Mouse (Mus musculus) erythroblast, embryonic 14.5 days (primary cell): ENCODE measurements around the gene Arhgef6. TPM values are rescaled to one million over a fixed set of nuclear protein-coding genes. Genes with fewer than 3 reads are reported as not detected.

Source experiments
- H3K27me3 ChIP-seq: 2 replicates; pipeline ENCODE4 v1.6.1; 2012; ENCODE audit warnings: inconsistent platforms; ENCODE audit not compliant: control insufficient read depth
- H3K36me3 ChIP-seq: 2 replicates; pipeline ENCODE4 v1.6.1; 2012; ENCODE audit warnings: mild to moderate bottlenecking, inconsistent platforms; ENCODE audit not compliant: control insufficient read depth
- H3K4me1 ChIP-seq: 2 replicates; pipeline ENCODE4 v1.6.1; 2012; ENCODE audit warnings: inconsistent platforms; ENCODE audit not compliant: control insufficient read depth
- H3K4me3 ChIP-seq: replicated peaks from 2 replicates; pipeline ENCODE3; 2012; ENCODE audit warnings: moderate library complexity, mild to moderate bottlenecking, inconsistent platforms
- H3K9me3 ChIP-seq: 2 replicates; pipeline ENCODE4 v1.6.1; 2012; ENCODE audit warnings: low read length, inconsistent platforms, mixed read lengths; ENCODE audit not compliant: control insufficient read depth
- GATA1 ChIP-seq: IDR thresholded peaks from 2 replicates; pipeline ENCODE4 v1.6.1; 2012; ENCODE audit warnings: low read length, inconsistent platforms, mixed read lengths
- TAL1 ChIP-seq: IDR thresholded peaks from 3 replicates; pipeline ENCODE4 v1.6.1; 2012; ENCODE audit warnings: low read length, inconsistent platforms, mixed read lengths
- polyA plus RNA-seq: library from polyadenylated mRNA; stranded (reverse); fragments of >175 nt; gene quantifications from 2 replicates; pipeline ENCODE4 v1.2.3, GENCODE M21; 2012

The Arhgef6 gene
- polyA plus RNA-seq, 1 experiment: 0.03 TPM

DNA sequence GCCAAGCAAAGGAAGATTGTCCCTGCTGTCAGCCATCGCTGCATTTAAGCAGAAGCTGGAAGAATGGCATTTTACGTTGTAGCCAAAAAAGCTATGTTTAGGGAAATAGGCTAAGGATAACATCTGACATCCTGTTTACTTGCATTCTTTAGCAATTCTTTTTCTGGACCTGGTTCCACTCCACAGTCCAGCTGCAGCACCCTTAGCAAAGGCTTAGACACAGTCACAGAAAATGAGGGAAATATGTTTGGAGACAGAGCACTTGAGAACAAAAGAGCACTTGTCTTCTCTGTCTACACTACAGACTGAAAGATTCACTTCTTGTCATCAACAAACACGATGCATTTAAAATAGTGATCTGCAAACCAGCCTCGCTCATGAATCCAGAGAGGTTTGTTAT, 691 bp upstream of the Arhgef6 start:
- Histone ChIP-seq H3K36me3 (no peaks in the 10 kb centered on the region), H3K4me1 (peaks cover 1% of the 10 kb centered on the region; the same call in 1 of the 2 replicates), H3K27me3 (peaks cover 2% of the 10 kb centered on the region; the same call in 1 of the 2 replicates), H3K4me3 (no peak overlapping the region), H3K9me3 (no peaks in the 10 kb centered on the region)
- TF ChIP-seq TAL1 (no peak), GATA1 (no peak)

DNA sequence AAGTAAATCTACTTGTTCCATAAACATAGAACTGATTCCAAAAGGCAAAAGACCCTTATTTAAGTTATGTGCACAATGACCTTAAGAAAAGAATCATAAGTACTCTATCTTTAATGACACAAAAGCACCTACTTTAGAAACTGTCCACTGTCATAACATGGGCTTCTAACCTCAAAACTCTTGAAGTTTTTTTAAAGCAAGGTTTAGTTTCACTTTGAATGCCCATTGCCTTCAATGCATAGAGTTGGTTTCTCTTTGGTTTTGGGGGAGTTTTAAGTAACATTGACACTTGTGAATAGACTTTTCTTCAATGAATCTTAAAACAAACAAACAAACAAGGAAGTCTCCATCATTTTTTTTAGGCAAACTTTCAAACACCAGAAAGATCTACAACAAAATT, 947 bp downstream of the Arhgef6 start:
- peaks cover 2% of the 10 kb centered on the region; the same call in 1 of the 2 replicates for H3K27me3 ChIP-seq
- no peaks in the 10 kb centered on the region for H3K36me3 ChIP-seq
- peaks cover 1% of the 10 kb centered on the region; the same call in 1 of the 2 replicates for H3K4me1 ChIP-seq
- TF ChIP-seq TAL1 (no peak), GATA1 (no peak)
- no peak overlapping the region for H3K4me3 ChIP-seq
- H3K9me3 ChIP-seq: no peaks in the 10 kb centered on the region

DNA sequence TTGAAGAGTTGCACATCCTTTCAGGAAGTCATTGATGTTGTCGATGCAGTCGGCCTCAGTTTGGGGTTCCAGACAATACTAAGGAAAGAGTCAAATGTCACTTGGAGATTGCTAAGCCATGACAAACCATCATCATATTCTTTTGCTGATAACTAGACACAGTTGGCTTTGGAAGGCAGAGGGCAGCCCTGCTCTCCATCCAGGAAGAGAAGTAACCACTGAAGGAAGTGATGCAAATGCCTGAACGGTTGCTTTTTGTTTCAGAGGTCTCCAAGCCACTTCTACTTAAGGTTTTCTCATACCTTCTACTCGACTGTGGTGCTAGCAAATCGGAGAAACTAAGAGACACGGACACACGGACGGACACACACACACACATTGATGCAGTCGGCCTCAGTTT, 1.6 kb downstream of the Arhgef6 start:
- H3K4me1 ChIP-seq: peaks cover 1% of the 10 kb centered on the region; the same call in 1 of the 2 replicates
- H3K9me3 ChIP-seq: no peaks in the 10 kb centered on the region
- H3K27me3 ChIP-seq: peaks cover 2% of the 10 kb centered on the region; the same call in 1 of the 2 replicates
- H3K4me3 ChIP-seq: no peak overlapping the region
- H3K36me3 ChIP-seq: no peaks in the 10 kb centered on the region
- no peak for TF ChIP-seq TAL1
- TF ChIP-seq GATA1: no peak

DNA sequence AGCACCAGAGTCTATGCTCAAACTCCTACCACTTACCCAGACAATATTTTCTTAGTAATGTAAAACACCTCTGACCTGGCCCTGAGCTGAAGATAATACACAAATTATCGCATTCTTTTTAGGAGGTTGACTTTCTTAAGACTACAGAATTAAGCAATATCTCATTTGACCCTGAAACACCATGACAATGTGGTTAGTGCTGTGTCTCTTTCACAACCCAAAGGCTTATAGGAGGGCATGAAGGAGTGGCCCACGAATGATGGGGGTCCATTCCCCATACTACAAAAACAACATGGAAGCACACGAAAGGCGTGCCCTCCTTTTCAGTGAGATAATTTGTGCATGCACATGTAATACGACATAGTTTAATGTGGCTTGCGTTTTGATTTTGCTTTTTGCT, 3.2 kb downstream of the Arhgef6 start:
- no peaks in the 10 kb centered on the region for H3K36me3 ChIP-seq
- peaks cover 2% of the 10 kb centered on the region; the same call in 1 of the 2 replicates for H3K27me3 ChIP-seq
- TF ChIP-seq GATA1 (no peak), TAL1 (no peak)
- H3K4me1 ChIP-seq: peaks cover 1% of the 10 kb centered on the region; the same call in 1 of the 2 replicates
- H3K4me3 ChIP-seq: no peak overlapping the region
- H3K9me3 ChIP-seq: no peaks in the 10 kb centered on the region

DNA sequence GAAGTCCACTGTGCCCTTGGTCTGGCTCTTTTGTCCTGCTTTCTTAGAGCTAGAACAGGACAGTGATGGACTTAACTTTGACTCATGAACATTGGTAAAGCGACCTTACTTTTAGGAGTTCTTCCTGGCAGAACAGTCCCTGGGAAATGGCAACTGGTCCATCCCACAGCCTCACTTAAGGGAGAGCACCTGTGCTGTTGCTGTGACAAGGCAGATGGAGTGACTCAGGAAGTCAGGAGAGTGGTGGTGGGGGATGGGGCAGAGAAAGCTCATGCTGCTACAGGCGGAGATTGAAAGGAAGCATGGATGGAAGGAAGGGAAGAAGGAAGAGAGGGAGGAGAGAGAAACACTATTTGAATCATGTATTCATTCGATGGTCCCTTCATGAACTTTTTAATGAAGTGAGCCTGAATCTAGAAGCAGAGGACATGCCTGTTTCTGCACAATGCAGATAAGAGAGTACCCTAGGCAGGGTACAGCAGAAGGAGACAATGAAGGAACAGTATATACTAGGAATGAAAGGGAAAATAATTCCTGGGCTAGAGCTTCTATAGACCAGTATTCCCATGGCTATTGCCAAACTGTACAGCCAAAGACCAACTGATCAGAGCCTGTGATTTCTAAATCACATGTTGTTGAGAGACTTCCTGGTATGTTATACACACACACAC, 10.7 kb downstream of the Arhgef6 start:
- Histone ChIP-seq H3K36me3 (no peaks in the 10 kb centered on the region), H3K9me3 (no peaks in the 10 kb centered on the region; the same call in 1 of the 2 replicates), H3K27me3 (peaks cover 29% of the 10 kb centered on the region), H3K4me3 (no peak overlapping the region), H3K4me1 (peaks cover 17% of the 10 kb centered on the region)
- TF ChIP-seq TAL1: no peak
- TF ChIP-seq GATA1: no peak

DNA sequence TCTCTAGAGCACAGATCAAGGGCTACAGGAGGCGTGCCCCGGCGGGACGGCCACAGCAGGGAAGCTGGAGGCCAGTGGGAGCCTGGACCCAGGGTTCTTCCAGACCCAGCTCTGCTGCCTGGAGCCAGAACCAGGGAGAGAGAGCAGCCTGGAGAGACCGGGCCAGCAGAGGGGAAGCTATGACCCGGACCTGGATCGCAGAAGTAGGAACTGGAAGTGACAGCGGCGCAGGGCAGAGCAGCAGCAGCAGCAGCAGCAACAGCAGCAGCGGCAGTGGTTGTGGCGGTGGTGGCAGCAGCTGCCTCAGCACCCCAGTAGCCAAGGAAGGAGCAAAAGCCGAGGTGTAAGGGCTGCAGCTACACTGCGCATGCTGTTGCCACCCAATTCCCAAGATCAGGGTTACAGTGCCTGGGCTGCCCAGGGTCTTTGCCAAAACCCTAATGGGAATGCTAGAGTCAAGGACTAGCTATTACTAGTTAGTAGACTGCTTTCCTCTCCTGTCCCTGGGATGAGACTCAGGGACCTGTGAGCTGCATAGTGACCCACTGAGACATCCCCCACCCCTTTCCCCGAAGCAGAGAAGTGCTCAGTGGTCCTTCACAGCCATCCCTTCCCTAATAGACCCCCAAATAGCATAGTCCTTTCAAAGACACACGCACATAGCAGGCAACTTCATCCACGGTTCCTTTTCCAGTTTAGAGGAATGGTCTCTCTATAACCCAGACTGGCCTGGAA, 11.9 kb downstream of the Arhgef6 start:
- peak overlapping the region; percentile 54 for H3K4me3 ChIP-seq
- peaks cover 29% of the 10 kb centered on the region for H3K27me3 ChIP-seq
- H3K36me3 ChIP-seq: no peaks in the 10 kb centered on the region
- TF ChIP-seq GATA1: no peak
- TF ChIP-seq TAL1: no peak
- peaks cover 17% of the 10 kb centered on the region for H3K4me1 ChIP-seq
- H3K9me3 ChIP-seq: no peaks in the 10 kb centered on the region; the same call in 1 of the 2 replicates

DNA sequence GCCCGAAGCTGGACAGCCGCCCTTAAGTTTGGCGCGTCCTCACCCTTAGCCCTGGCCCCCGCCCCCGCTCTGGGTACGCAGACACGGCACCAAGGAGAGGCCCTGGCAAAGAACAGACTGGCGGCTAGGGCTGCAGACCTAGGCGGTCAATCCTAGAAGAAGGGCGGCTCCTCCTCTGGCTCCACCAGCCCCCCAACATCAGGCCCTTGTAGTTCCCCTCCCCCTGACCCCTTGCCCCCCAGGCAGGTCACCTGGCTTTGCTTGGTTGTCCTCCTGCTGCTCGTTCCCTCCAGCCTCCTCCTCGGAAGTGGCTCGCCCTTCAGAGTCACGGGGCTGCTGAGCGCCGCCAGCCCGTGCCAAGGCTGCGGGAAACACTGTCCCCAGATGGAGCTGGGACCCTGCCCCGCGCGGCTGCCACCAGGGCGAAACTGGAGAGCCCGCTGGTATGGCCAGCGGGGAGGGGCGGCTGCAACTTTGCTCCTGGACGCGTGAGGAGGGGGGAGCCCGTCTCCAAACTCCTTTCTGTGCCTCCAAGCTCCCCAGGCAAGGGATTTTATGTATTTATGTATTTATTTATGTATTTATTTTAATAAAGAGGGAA, 12.6 kb downstream of the Arhgef6 start:
- H3K9me3 ChIP-seq: no peaks in the 10 kb centered on the region; the same call in 1 of the 2 replicates
- H3K4me3 ChIP-seq: peak overlapping the region; percentile 54
- H3K27me3 ChIP-seq: peaks cover 29% of the 10 kb centered on the region
- peaks cover 17% of the 10 kb centered on the region for H3K4me1 ChIP-seq
- no peak for TF ChIP-seq TAL1
- no peak for TF ChIP-seq GATA1
- no peaks in the 10 kb centered on the region for H3K36me3 ChIP-seq

DNA sequence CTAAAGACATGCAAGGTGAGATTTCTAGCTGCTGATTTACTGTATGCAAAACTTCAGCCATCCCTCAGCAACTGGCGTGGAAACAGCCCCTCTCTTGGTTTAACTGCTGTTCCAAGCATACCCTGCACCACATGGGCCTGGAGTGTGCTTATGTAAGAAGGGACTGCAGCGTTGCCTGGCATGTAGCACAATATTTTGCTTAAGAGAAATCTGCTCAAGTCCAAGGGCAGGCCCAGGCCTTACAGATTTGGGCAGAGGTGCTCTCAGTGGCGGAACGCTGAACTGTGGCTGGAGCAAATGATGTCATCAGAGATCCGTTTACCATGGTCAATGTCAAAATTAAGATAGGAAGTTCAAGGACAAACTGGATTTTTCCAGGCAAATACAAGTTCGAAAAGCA, 13.6 kb downstream of the Arhgef6 start:
- Histone ChIP-seq H3K4me1 (peaks cover 17% of the 10 kb centered on the region), H3K4me3 (no peak overlapping the region), H3K9me3 (no peaks in the 10 kb centered on the region; the same call in 1 of the 2 replicates), H3K36me3 (no peaks in the 10 kb centered on the region), H3K27me3 (peaks cover 29% of the 10 kb centered on the region)
- TF ChIP-seq TAL1 (no peak), GATA1 (no peak)

DNA sequence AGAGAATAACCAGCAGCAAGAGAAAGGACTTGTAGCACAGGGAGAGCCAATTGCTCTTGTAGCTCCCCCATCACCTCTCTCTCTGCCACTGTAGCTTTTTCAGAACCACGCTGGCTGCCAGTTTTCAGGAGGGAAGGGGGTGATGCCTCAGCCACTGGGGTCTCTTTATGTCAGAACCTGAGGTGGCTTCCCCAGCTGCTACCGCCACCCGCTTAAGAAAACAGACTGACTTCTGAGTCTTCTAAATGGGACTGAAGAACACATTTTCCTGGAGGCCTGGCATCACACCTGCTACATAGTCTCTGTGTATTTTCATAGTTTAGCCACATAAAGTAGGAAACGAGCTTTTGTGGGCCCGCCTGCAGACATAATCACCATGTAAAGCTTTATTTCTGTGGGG, 26.5 kb downstream of the Arhgef6 start:
- TF ChIP-seq GATA1 (no peak), TAL1 (no peak)
- no peaks in the 10 kb centered on the region for H3K9me3 ChIP-seq
- H3K4me1 ChIP-seq: no peaks in the 10 kb centered on the region
- no peak overlapping the region for H3K4me3 ChIP-seq
- H3K27me3 ChIP-seq: no peaks in the 10 kb centered on the region; the same call in 1 of the 2 replicates
- H3K36me3 ChIP-seq: no peaks in the 10 kb centered on the region
